Mouse (Mus musculus): ENCODE results near the gene Nyap2.
A peak's percentile ranks its signal among the peaks of the same experiment; 100 is the strongest.

Nyap2 gene

GRCm38 (mm10) chr1:81076831-81077664, at the start of gene Nyap2:
Gene Nyap2, plus strand, starts transcription at chr1:81076950.
- ATAC-seq (ENCODE audit: low TSS enrichment), result peak; percentile 86

- ATAC-seq (ENCODE audit: low TSS enrichment), result no peak
Measured at GRCm38 (mm10) chr1:81042907-81043868, 33.6 kb upstream of the Nyap2 start.

GRCm38 (mm10) chr1:81058340-81058739, 18.4 kb upstream of the Nyap2 start:
- ATAC-seq (ENCODE audit: low TSS enrichment), result no peak

DNA sequence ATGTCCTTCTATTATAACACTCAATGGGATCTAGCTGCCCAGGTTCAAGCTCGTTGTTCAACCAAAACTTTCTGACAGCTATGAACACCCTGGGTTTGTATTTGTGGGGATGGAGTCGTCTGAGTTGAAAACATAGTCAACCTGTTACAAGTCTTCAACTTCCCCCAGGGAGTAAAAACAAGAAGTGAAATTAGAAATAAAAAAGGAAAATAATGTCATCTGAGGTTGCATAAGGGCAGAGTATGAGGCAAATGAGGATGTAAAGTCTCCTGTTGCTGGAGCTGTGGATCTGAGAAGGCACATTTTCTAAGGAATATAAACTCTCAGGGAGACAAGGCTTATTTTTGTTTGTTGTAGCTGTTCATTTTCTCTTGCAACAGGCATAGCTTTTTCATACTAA, 17.9 kb upstream of the Nyap2 start:
- ATAC-seq (ENCODE audit: low TSS enrichment), result no peak

GRCm38 (mm10) chr1:81062811-81063210, 13.9 kb upstream of the Nyap2 start:
- peak; percentile 95 for ATAC-seq (ENCODE audit: low TSS enrichment)

GRCm38 (mm10) chr1:81076259-81076658, 491 bp upstream of the Nyap2 start:
- peak; percentile 76 for ATAC-seq (ENCODE audit: low TSS enrichment)

GRCm38 (mm10) chr1:81077665-81078314, 1.0 kb downstream of the Nyap2 start:
- peak; percentile 29 for ATAC-seq (ENCODE audit: low TSS enrichment)

DNA sequence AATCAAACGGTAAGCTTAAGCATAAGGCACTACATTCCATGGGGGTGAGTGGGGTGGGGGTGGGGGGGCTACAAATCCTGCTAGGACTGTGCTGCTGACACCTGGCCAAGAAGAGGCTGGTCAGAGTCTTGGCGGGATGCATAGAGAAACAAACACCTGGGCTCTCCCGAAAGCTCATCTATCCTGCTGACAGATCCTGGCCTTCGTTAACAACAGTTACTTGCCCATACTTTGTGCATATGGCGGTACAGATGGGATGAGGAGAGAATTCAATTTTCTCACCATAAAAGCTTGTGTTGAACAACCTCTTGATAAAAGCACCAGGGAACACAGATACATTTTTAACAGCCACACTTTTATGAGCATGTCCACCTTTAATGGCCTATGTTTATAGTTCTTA, 10.7 kb downstream of the Nyap2 start:
- no peak for ATAC-seq (ENCODE audit: low TSS enrichment)

DNA sequence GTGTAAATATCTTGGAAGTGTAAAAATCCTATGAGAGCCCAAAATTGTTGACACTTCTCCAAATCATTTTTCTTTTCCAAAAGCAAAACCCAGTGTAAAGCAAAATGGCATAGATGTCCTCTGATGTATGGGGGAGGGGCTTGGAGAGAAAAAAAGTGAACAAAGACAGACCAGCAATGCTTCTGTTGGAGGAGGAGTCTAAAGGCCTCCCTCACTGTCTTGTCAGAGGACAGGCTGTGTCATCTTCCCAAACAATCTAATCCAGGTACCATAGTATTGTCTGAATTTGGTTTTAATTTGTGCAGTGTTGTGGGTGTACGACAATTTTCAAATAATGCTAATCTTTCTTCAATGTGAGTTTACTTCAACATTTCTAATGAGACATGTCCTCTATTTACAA, 13.7 kb downstream of the Nyap2 start:
- no peak for ATAC-seq (ENCODE audit: low TSS enrichment)

DNA sequence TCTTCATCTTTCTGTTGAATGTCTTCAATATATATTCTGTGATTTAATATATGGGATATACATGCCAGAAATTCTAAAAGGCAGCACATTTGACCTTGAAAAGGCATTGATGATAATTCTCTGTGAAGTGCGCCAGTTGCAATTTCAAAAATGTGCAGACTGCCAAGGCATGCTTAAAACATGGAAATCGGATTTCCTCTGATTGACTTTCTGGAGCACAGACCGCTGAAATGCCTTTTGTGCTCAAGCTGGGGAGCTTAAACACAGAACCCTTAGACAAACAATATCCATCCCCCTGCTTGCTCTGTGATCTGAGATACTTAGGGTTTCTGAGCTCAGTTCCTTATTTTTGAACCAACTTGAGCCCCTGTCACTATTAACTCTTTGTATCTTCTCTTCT, 14.2 kb downstream of the Nyap2 start:
- ATAC-seq (ENCODE audit: low TSS enrichment), result no peak

- ATAC-seq (ENCODE audit: low TSS enrichment), result no peak
Measured at GRCm38 (mm10) chr1:81092056-81092455, 15.3 kb downstream of the Nyap2 start.

GRCm38 (mm10) chr1:81092886-81093285, 16.1 kb downstream of the Nyap2 start:
- ATAC-seq (ENCODE audit: low TSS enrichment), result no peak

DNA sequence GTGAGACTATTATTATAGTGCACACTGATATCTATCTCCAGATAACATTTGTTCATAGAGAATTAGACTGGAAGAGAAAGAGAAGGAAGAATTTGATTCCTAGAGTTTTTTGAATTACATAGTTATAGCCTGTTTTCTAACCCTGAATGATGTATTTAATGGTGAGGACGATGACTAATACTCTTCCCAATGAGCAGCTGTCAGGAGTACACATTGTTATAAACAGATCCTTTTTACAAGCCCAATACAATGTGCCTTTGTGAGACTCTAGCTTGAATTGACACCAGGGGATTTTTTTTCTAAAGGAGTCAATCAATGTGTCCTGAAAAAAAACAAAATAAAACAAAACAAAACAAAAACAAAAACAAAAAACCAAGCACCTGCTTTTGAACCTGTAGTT, 22.2 kb downstream of the Nyap2 start:
- peak; percentile 34; the same call in 1 of the 2 replicates for ATAC-seq (ENCODE audit: low TSS enrichment)

GRCm38 (mm10) chr1:81101749-81102148, 25.0 kb downstream of the Nyap2 start:
- ATAC-seq (ENCODE audit: low TSS enrichment), result no peak

DNA sequence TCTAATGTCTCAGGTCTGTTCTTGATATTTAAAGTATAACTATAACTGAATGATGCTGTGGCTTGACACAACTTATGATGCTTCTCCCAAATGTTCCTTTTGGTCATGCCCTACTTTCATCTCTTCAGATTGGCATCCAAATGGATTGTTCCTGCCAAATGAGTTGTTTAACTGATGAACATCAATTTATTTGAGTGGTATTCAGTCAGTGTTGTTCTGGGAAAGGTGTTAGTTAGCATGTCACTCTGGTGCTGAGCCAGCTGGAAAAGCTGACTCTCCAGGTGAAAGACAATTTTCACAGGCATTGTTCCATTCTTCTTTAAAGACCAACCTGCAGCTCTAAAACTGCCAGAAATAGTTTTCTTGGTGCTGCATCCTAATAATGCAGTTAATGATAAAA, 43.0 kb downstream of the Nyap2 start:
- no peak for ATAC-seq (ENCODE audit: low TSS enrichment)

DNA sequence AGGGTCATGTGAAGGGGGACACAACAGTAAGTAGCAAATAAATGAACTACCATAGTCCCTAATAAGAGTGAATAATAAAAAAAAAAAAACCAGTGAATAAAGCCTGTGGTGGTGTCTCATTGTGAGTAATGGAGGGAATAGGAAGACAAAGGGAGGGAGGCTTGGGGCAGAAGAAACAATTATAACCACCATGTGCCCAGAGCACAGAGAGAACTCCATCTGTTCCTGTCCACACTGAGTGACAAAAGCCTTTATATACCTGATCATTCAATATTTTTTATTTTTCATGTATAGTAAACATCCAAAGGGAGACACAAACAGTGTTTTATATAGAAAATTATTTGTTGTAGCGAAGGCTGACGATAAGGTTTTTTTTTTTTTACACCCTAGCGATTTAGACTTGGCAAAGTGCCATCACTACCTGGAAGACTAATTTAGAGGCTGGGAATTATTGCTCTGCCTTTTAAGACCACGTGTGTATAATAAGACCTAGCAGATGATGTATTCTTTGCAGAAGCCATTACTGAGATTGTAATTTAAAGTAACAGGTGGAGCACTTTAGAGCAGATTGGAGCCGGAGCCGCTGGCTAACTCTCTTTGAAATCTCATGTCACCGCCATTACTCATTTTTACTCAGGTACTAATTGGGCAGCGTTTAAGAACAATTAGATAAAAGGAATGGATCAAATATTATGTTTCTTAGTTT, 55.4 kb downstream of the Nyap2 start:
- no peak for ATAC-seq (ENCODE audit: low TSS enrichment)

- ATAC-seq (ENCODE audit: low TSS enrichment), result no peak
Measured at GRCm38 (mm10) chr1:81143855-81144254, 67.1 kb downstream of the Nyap2 start.

GRCm38 (mm10) chr1:81145576-81145975, 68.8 kb downstream of the Nyap2 start:
- no peak for ATAC-seq (ENCODE audit: low TSS enrichment)

- ATAC-seq (ENCODE audit: low TSS enrichment), result no peak
Measured at GRCm38 (mm10) chr1:81169245-81169644, 92.5 kb downstream of the Nyap2 start.

GRCm38 (mm10) chr1:81172703-81173102, 96.0 kb downstream of the Nyap2 start:
- ATAC-seq (ENCODE audit: low TSS enrichment), result peak; percentile 58

- ATAC-seq (ENCODE audit: low TSS enrichment), result peak; percentile 80
Measured at GRCm38 (mm10) chr1:81173303-81173702, 96.6 kb downstream of the Nyap2 start.
